Mouse (Mus musculus): ENCODE results near the gene Snx30. TPM values are rescaled to one million over a fixed set of nuclear protein-coding genes. Genes with fewer than 3 reads are reported as not detected.

Snx30 gene
- total RNA-seq, 1 experiment = 19.8 TPM

DNA sequence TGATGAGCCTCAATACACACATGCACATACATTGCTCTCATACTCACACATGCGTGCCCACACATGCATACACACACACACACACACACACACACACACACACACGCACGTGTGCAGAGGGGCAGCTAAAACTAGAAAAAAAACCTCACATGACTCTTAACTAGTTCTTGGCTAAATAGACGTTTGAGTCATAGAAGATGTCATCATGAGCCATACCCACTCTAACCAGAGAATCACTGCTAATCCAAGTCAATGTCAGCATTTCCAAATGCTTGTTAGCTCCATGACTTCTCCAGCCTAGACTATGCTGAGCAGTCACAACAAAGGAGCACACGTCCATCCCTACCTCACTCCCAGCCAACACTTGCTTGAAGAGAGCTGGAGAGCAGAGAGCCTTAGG, 5.5 kb upstream of the Snx30 start:
- no peaks in the 10 kb centered on the region for H3K4me1 ChIP-seq (ENCODE audit: control insufficient read depth in 2 of 2, insufficient read depth in 2 of 2, low read length in 2 of 2, poor library complexity in 1 of 2)
- no peak overlapping the region for H3K27ac ChIP-seq (ENCODE audit: insufficient read depth, low read depth, low read length, poor library complexity, severe bottlenecking)
- no peaks in the 10 kb centered on the region for H3K9me3 ChIP-seq (ENCODE audit: control insufficient read depth, insufficient read depth, low read depth, low read length)
- H3K36me3 ChIP-seq (ENCODE audit: control insufficient read depth, insufficient read depth, low read length, poor library complexity, severe bottlenecking) = no peaks in the 10 kb centered on the region
- TF ChIP-seq HCFC1 (IDR thresholded peaks at IDR 0.05; ENCODE audit: borderline replicate concordance, insufficient read depth, low read length) (no peak), ZNF384 (IDR thresholded peaks at IDR 0.05; ENCODE audit: low read depth, low read length) (no peak), ZC3H11A (IDR thresholded peaks at IDR 0.05; ENCODE audit: borderline replicate concordance, low read depth, low read length) (no peak), CHD2 (IDR thresholded peaks at IDR 0.05; ENCODE audit: low read depth, low read length) (no peak), MAFK (IDR thresholded peaks at IDR 0.05; ENCODE audit: insufficient read depth, low read depth, low read length) (no peak)
- DNase-seq (ENCODE audit: low read depth, low spot score) = no peak
- H3K4me3 ChIP-seq (ENCODE audit: insufficient read depth in 1 of 2, low read depth in 1 of 2, low read length in 2 of 2, poor library complexity in 1 of 2, severe bottlenecking in 1 of 2) = no peak overlapping the region
- no peak overlapping the region for H3K9ac ChIP-seq (ENCODE audit: insufficient read depth, low read depth, low read length, poor library complexity, severe bottlenecking)
- in situ Hi-C loops (cut with MboI; ENCODE audit: low sequenced_read_pairs in 2 of 2, unreplicated experiment in 2 of 2) = no loop called here

DNA sequence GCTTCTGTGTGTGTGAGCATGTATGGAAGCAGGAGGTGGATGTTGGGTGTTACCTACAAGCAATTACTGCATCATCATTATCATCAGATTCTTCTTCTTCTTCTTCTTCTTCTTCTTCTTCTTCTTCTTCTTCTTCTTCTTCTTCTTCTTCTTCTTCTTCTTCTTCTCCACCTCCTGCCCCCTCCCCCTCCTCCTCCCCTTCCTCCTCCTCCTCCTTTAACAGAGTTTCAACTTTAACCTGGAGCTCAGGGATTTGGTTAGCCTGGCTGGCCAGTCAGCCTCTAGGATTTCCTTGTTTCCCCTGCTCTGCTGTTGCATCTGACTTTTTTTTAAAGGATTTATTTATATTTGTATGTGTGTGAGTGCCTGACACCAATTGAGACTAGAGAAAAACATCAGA, 4.2 kb upstream of the Snx30 start, which contains the start of gene Inip:
Gene Inip, minus strand, starts transcription at position 101 of the 400 bp plus-strand sequence.
- Histone ChIP-seq H3K9ac (ENCODE audit: insufficient read depth, low read depth, low read length, poor library complexity, severe bottlenecking) (no peak within 1 kb of the TSS), H3K4me3 (ENCODE audit: insufficient read depth in 1 of 2, low read depth in 1 of 2, low read length in 2 of 2, poor library complexity in 1 of 2, severe bottlenecking in 1 of 2) (no peak within 1 kb of the TSS), H3K4me1 (ENCODE audit: control insufficient read depth in 2 of 2, insufficient read depth in 2 of 2, low read length in 2 of 2, poor library complexity in 1 of 2) (no peaks in the 10 kb centered on the region), H3K9me3 (ENCODE audit: control insufficient read depth, insufficient read depth, low read depth, low read length) (no peaks in the 10 kb centered on the region), H3K36me3 (ENCODE audit: control insufficient read depth, insufficient read depth, low read length, poor library complexity, severe bottlenecking) (no peaks in the 10 kb centered on the region), H3K27ac (ENCODE audit: insufficient read depth, low read depth, low read length, poor library complexity, severe bottlenecking) (no peak within 1 kb of the TSS)
- TF ChIP-seq ZNF384 (IDR thresholded peaks at IDR 0.05; ENCODE audit: low read depth, low read length) (no peak), HCFC1 (IDR thresholded peaks at IDR 0.05; ENCODE audit: borderline replicate concordance, insufficient read depth, low read length) (no peak), ZC3H11A (IDR thresholded peaks at IDR 0.05; ENCODE audit: borderline replicate concordance, low read depth, low read length) (no peak), MAFK (IDR thresholded peaks at IDR 0.05; ENCODE audit: insufficient read depth, low read depth, low read length) (no peak), CHD2 (IDR thresholded peaks at IDR 0.05; ENCODE audit: low read depth, low read length) (no peak)
- DNase-seq (ENCODE audit: low read depth, low spot score) = no peak
- in situ Hi-C loops (cut with MboI; ENCODE audit: low sequenced_read_pairs in 2 of 2, unreplicated experiment in 2 of 2) = no loop called here

DNA sequence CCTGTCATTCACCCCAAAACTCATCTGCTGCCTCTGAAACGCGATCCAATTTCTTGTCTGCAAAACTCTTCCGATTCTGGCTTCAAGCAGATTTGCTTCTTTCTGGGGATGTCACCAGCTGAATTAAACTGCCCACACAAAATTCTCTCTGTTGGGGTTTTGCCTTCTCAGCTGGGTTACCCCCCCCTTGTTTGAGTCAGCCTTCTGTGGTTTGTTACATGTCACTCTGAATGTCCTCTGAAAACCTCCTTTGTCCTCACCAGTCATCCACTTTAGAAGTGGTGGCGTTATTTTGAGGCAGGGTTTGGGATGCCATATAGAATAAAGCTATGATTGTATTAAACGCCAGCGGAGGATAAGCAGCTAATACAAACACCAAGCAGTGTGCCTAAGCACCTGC, 3.5 kb upstream of the Snx30 start:
- no peaks in the 10 kb centered on the region for H3K9me3 ChIP-seq (ENCODE audit: control insufficient read depth, insufficient read depth, low read depth, low read length)
- TF ChIP-seq ZNF384 (IDR thresholded peaks at IDR 0.05; ENCODE audit: low read depth, low read length) (no peak), CHD2 (IDR thresholded peaks at IDR 0.05; ENCODE audit: low read depth, low read length) (no peak), ZC3H11A (IDR thresholded peaks at IDR 0.05; ENCODE audit: borderline replicate concordance, low read depth, low read length) (no peak)
- peaks cover 0 to 2% of the 10 kb centered on the region in 2 experiments; a peak in 2 of 4 replicates for H3K4me1 ChIP-seq (ENCODE audit: control insufficient read depth in 2 of 2, insufficient read depth in 2 of 2, low read length in 2 of 2, poor library complexity in 1 of 2)
- in situ Hi-C loops (cut with MboI; ENCODE audit: low sequenced_read_pairs in 2 of 2, unreplicated experiment in 2 of 2) = no loop called here
- DNase-seq (ENCODE audit: low read depth, low spot score) = no peak
- H3K4me3 ChIP-seq (ENCODE audit: insufficient read depth in 1 of 2, low read depth in 1 of 2, low read length in 2 of 2, poor library complexity in 1 of 2, severe bottlenecking in 1 of 2) = no peak overlapping the region
- no peaks in the 10 kb centered on the region for H3K36me3 ChIP-seq (ENCODE audit: control insufficient read depth, insufficient read depth, low read length, poor library complexity, severe bottlenecking)
- no peak overlapping the region for H3K27ac ChIP-seq (ENCODE audit: insufficient read depth, low read depth, low read length, poor library complexity, severe bottlenecking)
- H3K9ac ChIP-seq (ENCODE audit: insufficient read depth, low read depth, low read length, poor library complexity, severe bottlenecking) = no peak overlapping the region

- no peak for TF ChIP-seq MAFK (IDR thresholded peaks at IDR 0.05; ENCODE audit: insufficient read depth, low read depth, low read length)
- TF ChIP-seq ZC3H11A (IDR thresholded peaks at IDR 0.05; ENCODE audit: borderline replicate concordance, low read depth, low read length) = no peak
- TF ChIP-seq ZNF384 (IDR thresholded peaks at IDR 0.05; ENCODE audit: low read depth, low read length) = no peak
- no peak for TF ChIP-seq CHD2 (IDR thresholded peaks at IDR 0.05; ENCODE audit: low read depth, low read length)
- no peak for TF ChIP-seq HCFC1 (IDR thresholded peaks at IDR 0.05; ENCODE audit: borderline replicate concordance, insufficient read depth, low read length)
- DNase-seq (ENCODE audit: low read depth, low spot score) = no peak
- Histone ChIP-seq H3K4me3 (ENCODE audit: insufficient read depth in 1 of 2, low read depth in 1 of 2, low read length in 2 of 2, poor library complexity in 1 of 2, severe bottlenecking in 1 of 2) (no peak overlapping the region), H3K9me3 (ENCODE audit: control insufficient read depth, insufficient read depth, low read depth, low read length) (no peaks in the 10 kb centered on the region), H3K9ac (ENCODE audit: insufficient read depth, low read depth, low read length, poor library complexity, severe bottlenecking) (no peak overlapping the region), H3K36me3 (ENCODE audit: control insufficient read depth, insufficient read depth, low read length, poor library complexity, severe bottlenecking) (no peaks in the 10 kb centered on the region), H3K4me1 (ENCODE audit: control insufficient read depth in 2 of 2, insufficient read depth in 2 of 2, low read length in 2 of 2, poor library complexity in 1 of 2) (peaks cover 2 to 6% of the 10 kb centered on the region in 2 experiments; a peak in 3 of 4 replicates), H3K27ac (ENCODE audit: insufficient read depth, low read depth, low read length, poor library complexity, severe bottlenecking) (no peak overlapping the region)
- in situ Hi-C loops (cut with MboI; ENCODE audit: low sequenced_read_pairs in 2 of 2, unreplicated experiment in 2 of 2) = no loop called here
These were observed 2.8 kb upstream of the Snx30 start for GRCm38 (mm10) chr4:59802792-59803191.

GRCm38 (mm10) chr4:59803358-59803757, 2.3 kb upstream of the Snx30 start:
- no peak for DNase-seq (ENCODE audit: low read depth, low spot score)

More at GRCm38 (mm10) chr4:59803358-59803757, 2.3 kb upstream of the Snx30 start:
- H3K4me1 ChIP-seq (ENCODE audit: control insufficient read depth in 2 of 2, insufficient read depth in 2 of 2, low read length in 2 of 2, poor library complexity in 1 of 2) = peaks cover 2 to 6% of the 10 kb centered on the region in 2 experiments; a peak in 3 of 4 replicates
- H3K36me3 ChIP-seq (ENCODE audit: control insufficient read depth, insufficient read depth, low read length, poor library complexity, severe bottlenecking) = no peaks in the 10 kb centered on the region
- no peaks in the 10 kb centered on the region for H3K9me3 ChIP-seq (ENCODE audit: control insufficient read depth, insufficient read depth, low read depth, low read length)
- H3K9ac ChIP-seq (ENCODE audit: insufficient read depth, low read depth, low read length, poor library complexity, severe bottlenecking) = no peak overlapping the region
- in situ Hi-C loops (cut with MboI; ENCODE audit: low sequenced_read_pairs in 2 of 2, unreplicated experiment in 2 of 2) = no loop called here
- H3K4me3 ChIP-seq (ENCODE audit: insufficient read depth in 1 of 2, low read depth in 1 of 2, low read length in 2 of 2, poor library complexity in 1 of 2, severe bottlenecking in 1 of 2) = no peak overlapping the region
- TF ChIP-seq ZC3H11A (IDR thresholded peaks at IDR 0.05; ENCODE audit: borderline replicate concordance, low read depth, low read length) (no peak), HCFC1 (IDR thresholded peaks at IDR 0.05; ENCODE audit: borderline replicate concordance, insufficient read depth, low read length) (no peak), ZNF384 (IDR thresholded peaks at IDR 0.05; ENCODE audit: low read depth, low read length) (no peak), MAFK (IDR thresholded peaks at IDR 0.05; ENCODE audit: insufficient read depth, low read depth, low read length) (no peak), CHD2 (IDR thresholded peaks at IDR 0.05; ENCODE audit: low read depth, low read length) (no peak)
- no peak overlapping the region for H3K27ac ChIP-seq (ENCODE audit: insufficient read depth, low read depth, low read length, poor library complexity, severe bottlenecking)
